Mouse (Mus musculus): ENCODE data around the gene Mnd1.

Gene Mnd1

GRCm38 (mm10) chr3:84155558-84156006 lies at the start of gene Mnd1:
TSS of gene Mnd1 (minus strand) at chr3:84155786.
- peak; percentile 99 for DNase-seq (ENCODE audit: low spot score)

GRCm38 (mm10) chr3:84204640-84205039 lies 49.1 kb upstream of the Mnd1 start:
- DNase-seq (ENCODE audit: low spot score), result no peak

GRCm38 (mm10) chr3:84200559-84201420 lies 45.2 kb upstream of the Mnd1 start:
- no peak for DNase-seq (ENCODE audit: low spot score)

DNA sequence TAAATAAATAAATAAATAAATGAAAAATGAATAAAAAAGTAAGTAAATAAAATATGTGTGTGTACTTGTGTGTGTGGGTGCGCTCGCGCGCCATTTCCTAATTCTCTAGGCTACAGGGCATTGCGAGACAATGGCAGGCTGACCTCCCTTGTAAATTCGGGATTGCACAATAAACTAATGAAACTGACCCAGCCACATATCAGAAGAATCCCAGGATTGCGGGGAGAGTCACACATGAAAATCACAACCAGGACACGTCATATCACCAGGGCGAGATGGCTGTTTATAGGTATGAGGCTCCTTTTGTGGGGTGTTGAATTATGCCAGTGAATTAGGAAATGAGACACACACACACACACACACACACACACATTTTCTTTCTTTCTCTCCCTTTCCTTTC lies 43.9 kb upstream of the Mnd1 start:
- no peak for DNase-seq (ENCODE audit: low spot score)

GRCm38 (mm10) chr3:84198229-84198628 lies 42.6 kb upstream of the Mnd1 start:
- no peak for DNase-seq (ENCODE audit: low spot score)

DNA sequence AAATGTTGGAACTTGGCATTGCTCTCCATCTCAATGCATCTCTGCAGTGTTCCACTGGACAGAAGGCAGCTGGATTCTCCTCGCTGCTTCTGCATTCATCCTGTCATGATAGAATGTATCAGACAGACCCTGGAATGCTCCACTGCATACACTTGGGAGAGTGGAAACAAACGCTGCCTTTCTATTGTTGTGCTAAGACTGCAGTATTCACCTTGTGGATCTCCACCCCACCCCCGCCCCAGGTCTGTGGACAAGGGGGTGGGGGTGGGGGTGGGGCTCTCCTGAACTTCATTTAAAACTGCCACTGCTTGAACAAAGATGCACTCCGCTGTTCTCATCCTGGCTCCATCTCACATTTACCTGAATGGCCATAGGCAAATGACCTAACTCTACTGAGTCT lies 38.3 kb upstream of the Mnd1 start:
- no peak for DNase-seq (ENCODE audit: low spot score)

- no peak for DNase-seq (ENCODE audit: low spot score)
Measured at GRCm38 (mm10) chr3:84191141-84191881, 35.7 kb upstream of the Mnd1 start.

GRCm38 (mm10) chr3:84190513-84191061 lies 35.0 kb upstream of the Mnd1 start:
- DNase-seq (ENCODE audit: low spot score), result peak; percentile 34

DNA sequence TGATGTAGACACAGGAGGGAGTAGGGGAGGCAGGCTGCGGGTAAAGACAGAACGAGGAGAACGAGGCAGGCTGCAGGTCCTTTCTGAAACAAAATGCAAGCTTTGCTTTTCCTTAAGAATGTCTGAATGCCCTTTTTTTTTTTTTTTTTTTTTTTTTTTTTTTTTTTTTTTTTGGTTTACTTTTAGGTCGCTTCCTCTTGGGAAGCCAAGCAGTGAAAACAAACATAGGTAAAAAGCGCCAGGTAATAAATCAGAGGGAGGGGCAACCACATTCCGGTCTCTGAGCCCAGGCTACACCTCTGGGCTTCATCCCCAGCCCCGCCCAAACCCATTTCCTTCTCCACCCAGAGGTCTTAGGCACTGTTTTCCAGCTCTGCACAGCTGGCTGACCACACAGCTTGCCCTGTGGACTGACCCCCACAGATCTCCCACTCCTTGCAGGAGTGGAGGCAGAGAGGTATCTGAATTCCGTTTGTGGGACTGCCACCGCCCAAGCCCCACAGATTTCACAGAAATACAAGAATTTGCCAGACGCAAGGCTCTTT lies 34.1 kb upstream of the Mnd1 start:
- DNase-seq (ENCODE audit: low spot score), result no peak

DNA sequence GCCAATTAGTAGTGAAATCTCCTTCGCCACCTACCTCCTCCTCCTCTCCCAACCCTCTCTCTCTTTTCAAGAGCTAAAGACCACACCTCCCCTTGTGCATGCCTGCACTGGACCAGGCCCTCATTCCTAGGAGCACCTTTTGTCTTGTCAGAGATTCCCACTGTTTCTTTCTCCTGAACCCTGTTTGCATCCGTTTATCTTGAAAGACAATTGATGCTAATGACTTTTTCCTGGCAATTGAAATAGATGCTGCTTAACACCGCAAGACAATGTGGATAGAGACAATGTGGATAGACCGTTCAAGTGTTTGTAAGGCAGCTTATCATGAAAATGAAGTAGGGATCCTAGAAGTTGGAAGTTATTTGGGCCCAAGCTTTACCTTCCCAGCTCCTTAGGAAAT lies 26.1 kb upstream of the Mnd1 start:
- no peak for DNase-seq (ENCODE audit: low spot score)

GRCm38 (mm10) chr3:84181102-84181501 lies 25.5 kb upstream of the Mnd1 start:
- DNase-seq (ENCODE audit: low spot score), result no peak

DNA sequence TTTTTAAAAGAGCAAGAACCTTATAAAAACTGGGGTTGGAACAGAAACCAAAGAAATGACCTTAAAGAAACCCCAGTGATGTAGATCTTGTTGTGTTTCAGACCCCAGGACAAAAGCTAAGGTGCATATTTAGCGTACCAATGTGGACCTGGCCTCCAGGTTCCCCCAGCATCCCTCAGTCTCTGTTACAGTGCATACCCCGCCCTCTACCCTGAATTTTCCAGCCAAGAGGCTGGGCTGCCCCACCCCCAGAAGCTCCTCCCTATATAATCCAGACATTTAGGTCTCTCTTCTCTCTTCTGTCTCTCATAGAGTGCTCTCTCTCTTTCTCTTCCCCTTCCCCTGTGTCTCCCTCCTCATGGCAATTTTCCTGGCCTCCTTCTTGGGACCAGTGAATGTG lies 24.7 kb upstream of the Mnd1 start:
- DNase-seq (ENCODE audit: low spot score), result no peak

- DNase-seq (ENCODE audit: low spot score), result no peak
Measured at GRCm38 (mm10) chr3:84177834-84178233, 22.2 kb upstream of the Mnd1 start.

GRCm38 (mm10) chr3:84175337-84176315 lies 20.0 kb upstream of the Mnd1 start:
- DNase-seq (ENCODE audit: low spot score), result peak; percentile 68

DNA sequence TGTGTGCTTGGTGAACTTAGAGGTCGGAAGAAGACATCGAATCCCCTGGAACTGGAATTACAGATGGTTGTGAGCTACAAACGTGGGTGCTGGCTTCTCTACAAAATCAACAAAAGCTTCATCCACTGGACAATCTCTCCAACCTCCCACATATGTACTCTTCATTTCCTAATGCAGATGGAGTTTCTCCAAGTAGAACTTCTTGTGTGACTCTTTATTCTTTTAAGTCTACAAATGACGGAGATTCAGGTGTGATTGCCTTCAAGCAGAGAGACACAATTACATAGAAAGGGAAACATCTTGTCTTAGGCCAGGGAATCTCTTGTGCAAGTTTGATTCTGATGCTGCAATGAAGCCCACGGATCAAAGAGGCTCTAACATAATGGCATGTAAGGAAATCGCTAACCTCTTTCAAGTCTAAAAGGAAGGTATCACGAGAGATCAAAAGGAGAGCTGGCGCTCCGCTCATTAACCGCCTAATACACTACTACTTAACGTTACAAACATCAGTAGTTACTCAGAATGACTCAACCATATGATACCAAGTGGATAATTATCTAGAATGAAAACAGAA lies 18.1 kb upstream of the Mnd1 start, which contains the start of gene Gm6525:
Gene Gm6525 (plus strand): TSS at position 524 of the 574 bp plus-strand sequence.
- no peak for DNase-seq (ENCODE audit: low spot score)

GRCm38 (mm10) chr3:84172406-84172805 lies 16.8 kb upstream of the Mnd1 start:
- DNase-seq (ENCODE audit: low spot score), result no peak

- no peak for DNase-seq (ENCODE audit: low spot score)
Measured at GRCm38 (mm10) chr3:84169393-84170005, 13.9 kb upstream of the Mnd1 start.

- no peak for DNase-seq (ENCODE audit: low spot score)
Measured at GRCm38 (mm10) chr3:84168943-84169342, 13.4 kb upstream of the Mnd1 start.

- no peak for DNase-seq (ENCODE audit: low spot score)
Measured at GRCm38 (mm10) chr3:84166073-84166472, 10.5 kb upstream of the Mnd1 start.

DNA sequence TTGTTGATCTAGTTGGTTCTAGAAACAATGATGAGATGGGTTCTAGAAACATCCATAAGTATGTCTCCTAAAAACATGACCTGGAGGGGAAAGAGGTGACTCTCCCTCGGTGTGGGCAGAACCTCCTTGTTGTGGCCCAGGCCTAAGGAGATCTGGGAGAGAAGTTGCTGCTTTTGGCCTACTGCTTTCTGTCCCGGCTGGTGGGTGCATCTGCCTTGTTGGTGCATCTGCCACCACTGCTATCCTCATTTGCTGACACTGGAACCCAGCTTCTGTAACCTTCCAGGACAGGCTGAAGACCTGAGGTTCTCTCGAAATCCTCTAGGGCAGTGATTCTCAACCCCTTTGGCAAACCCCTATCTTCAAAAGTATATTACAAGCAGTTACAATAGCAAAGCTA lies 9.8 kb upstream of the Mnd1 start:
- DNase-seq (ENCODE audit: low spot score), result no peak
